Mouse (Mus musculus) CD8-positive naive resting alpha-beta T cell, adult 57 days (primary cell): ENCODE measurements around the gene Gm17467. TPM values are rescaled to one million over a fixed set of nuclear protein-coding genes. Genes with fewer than 3 reads are reported as not detected.

Source experiments
- total RNA-seq: library from RNA; stranded (reverse); gene quantifications from one replicate; pipeline ENCODE4 v1.2.4, GENCODE M21; 2023

The Gm17467 gene
- total RNA-seq, result not detected

GRCm38 (mm10) chrX:123704691-123705090, at the start of gene Gm17467:
Gene Gm17467, minus strand, starts transcription at chrX:123704791.

Other genes starting within 250 kb of the Gm17467 start
- gene Cldn34c2, start 123.1 kb downstream of the Gm17467 start, total RNA-seq, result not detected
- not detected for gene Cldn34c3, start 88.9 kb upstream of the Gm17467 start, total RNA-seq